Mouse (Mus musculus) adrenal gland, adult 8-10 months (tissue): ENCODE measurements at regions not wholly inside any gene's neighbourhood (a gene's known extent, or its start where the extent isn't known, plus 50 kb on each side); places are given as distances from the start of the nearest gene placed in this dataset.

Experiments used
- DNase-seq: peaks from one replicate; pipeline ENCODE4 v3.0.0; 2022

DNA sequence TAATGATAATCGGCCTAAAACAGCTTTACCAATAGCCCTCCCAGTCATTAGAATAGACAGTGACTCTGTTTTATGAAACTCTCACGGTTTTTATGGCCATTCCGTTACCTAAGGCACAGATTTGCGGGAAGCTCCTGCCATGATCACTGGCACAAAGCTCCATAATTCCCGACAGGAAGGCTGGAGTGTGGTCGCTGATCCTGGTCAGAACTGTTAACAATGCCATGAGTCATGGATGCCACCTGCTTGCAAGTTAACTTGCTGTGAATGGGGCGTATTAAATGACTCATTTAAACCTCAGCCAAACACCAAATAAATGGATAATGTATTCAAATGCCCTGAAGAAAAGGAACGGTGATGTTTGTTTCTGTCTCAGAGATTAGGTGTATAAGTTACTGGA lies 559.9 kb upstream of the Map3k7 start:
- DNase-seq: no peak

DNA sequence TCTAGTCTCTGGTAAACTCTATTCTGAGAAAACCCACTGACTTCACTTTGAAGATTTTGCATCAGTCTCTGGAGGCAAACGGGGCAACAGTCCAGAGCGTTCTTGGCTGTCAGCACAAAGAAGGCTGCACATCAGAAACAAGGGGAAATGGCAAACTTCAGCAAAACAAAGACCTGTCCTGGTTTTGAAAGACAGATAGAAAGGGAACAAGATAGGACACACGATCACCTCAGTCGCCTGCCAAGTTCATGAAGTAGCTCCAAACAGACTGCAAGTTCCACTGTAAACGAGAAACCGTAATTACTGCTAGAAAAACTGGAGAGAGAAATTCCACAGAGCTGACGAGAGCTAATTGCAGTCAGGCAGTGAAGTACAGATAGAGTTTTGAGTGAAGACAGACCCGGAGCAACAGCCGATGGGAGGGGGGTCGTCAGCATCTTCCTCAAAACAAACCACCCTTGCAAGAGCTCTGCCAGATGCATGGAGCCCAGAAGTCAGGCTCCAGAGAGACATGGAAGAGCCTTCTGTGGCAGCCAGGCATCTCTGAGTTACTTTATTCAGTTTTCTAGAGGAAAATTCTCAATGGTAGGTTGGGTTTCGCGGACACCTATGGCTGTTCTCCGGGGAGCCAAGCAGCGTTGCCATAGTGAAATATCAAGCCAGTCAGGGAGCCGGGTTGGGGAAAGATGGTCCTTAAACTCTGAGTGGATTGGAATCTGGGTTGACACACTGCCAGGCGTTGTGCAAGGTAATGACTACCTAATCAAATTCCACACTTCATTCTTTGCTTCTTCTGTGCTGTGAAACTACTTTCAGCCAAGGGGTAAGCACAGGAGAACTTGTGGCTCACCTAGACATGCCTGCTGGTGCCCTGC lies 558.8 kb upstream of the Map3k7 start:
- DNase-seq: no peak

DNA sequence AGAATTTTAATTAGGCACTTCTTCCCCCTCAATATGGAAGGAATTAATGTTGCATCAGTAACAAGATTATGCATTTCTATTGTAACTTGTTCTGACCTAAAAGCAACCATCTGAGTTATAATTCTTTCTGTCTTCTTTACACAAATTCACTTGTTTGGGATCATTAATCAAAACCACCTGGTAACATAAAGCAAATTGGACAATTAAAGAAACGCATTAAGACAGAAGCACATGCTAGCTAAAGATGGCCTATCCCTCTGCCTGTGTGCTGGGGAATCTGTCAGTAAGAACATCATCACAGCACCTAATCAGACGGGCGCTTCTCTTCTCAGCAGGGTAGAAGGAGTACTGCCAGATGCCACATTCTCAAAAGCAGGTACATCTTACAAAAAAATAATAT lies 553.7 kb upstream of the Map3k7 start:
- no peak for DNase-seq

DNA sequence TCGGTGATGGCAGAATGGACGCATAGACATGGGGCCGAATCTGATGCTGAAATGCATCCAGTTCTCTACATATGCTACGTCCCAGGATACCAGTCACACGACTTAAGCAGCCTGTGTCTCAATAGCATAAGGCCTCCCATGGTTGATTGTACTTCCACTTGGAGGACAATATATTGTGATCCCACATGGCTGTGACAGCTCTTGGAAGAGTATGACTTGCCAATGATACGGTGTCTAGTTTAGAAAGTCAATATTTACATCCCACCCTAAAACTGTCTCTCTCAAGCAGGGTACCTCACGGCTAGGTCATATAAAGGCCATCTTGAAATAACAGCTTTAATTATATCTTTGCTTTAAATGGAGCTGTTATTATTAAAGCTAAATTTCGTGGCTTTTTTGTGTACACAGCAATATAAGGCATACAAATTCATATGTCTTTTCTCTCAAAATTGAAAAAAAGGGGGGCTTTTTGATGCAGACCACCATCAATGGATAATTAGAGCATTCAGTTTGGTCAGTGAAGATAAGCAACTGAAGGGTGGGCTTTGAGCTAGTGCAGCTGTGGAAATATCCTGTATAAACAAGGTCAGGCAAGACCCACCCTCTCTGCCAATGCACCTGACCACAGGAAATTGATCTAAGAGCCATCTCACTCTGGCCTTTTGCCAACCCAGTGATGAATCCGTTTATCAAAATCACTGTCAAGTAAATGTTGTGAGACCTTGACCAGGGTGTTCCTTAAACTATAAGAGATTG lies 551.9 kb upstream of the Map3k7 start:
- no peak for DNase-seq

DNA sequence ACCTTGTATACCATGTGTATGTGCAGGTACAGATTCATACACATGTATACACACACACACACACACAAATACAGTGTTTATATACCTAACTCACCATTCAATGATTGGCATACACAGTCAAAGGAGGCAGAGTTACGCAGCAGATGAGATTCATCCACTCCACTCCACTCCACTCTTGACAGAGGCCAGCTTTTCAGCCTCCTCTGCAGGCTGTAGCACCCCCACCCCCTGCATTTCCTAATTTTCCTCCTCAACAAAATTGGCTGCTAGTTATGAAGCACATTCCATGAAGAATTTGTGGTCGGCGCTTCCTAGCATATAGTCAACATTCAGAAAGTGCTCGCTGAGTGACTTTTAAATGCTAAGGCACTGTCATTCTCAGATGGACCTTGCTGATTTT lies 546.7 kb upstream of the Map3k7 start:
- DNase-seq: no peak

DNA sequence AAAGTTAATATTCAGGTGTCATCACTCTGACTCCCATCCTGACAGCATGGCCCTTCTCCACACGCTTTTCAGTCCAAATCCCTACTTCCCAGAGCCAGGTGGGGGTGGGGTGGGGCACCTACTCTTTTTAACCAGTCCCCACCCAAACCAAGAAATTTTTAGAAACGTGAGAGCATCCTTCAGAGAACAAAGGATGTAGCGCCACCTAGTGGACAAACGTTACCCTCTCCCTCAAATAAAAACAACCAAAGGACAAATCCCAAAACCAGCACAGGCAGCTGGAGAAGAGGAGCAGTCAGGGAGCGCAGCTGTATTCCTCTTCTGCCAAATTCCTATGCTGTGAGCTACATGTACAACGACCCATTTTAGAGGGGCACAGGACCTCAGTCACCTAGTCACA lies 544.7 kb upstream of the Map3k7 start:
- no peak for DNase-seq

DNA sequence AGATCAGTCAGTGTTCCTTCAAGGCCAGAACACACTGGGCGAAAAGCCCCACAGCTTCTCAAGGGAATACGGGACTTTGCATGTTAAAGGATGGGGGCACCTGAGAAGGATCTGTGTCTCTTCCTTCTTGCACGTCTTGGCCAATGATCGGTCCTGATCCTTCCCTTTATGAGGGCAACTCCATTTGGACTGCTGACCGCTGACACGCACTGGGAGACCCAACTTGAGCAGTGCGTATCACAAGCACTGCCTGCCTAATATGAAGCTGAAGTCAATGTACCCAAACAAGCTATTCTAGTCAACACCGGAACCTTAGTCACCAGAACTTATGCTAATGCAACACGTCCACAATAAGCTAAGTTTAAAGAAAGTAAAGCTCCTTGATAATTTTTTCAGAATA lies 543.7 kb upstream of the Map3k7 start:
- DNase-seq: no peak

DNA sequence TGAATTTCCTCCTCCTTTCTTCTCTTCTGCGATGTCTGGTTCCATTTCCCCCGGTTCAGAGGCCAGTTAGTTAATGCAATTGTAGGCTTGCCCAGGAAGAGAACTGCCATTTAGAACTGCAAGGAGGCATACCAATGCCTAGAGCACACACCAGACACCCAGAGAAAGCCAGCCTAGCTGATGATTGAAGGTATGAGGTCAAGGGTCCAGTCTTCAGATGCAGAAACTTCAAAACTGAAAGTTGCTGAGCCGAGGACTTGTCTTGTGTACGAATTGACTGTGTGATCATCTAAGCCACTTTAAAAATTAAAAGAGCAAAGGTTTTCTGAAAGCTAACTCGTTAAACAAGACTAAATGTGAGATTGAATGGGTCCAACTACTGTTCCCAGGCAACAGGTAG lies 542.5 kb upstream of the Map3k7 start:
- no peak for DNase-seq

DNA sequence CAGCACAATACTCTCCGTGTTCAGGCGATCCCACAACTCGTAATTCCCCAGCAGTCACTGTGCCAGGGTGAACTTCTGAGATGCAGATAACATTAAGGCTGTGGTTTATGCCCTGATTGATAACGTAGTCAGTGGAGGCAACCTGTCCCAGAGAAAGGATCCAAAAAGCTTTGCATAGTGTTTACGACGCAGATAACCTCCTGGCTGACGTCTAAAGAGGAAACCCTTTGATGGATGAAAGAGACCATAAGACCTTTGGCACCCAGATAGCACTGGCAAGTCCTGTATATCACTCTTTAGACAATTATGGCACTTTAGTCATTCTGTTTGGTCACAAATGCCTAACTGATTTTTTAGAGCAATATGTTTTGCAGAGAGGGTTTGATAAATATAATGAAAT lies 538.8 kb upstream of the Map3k7 start:
- no peak for DNase-seq

DNA sequence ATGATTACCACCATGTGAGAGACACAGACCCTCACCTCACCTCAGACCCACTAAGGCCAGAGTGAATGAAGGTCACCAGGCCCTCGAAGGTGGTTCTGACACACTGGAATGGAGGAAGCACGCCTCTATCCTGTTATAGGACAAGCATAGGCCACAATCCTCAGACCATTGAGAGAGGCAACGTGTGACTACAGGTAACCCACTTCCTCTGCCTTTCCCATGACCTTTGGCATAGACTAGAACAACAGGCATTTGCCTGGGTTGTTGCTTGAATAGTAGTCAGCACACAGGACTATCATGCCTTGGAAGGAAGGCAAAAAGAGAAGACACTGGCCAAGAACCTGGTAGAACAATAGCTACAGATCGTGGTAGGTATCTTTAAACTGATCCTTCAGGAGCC lies 538.2 kb upstream of the Map3k7 start:
- no peak for DNase-seq

DNA sequence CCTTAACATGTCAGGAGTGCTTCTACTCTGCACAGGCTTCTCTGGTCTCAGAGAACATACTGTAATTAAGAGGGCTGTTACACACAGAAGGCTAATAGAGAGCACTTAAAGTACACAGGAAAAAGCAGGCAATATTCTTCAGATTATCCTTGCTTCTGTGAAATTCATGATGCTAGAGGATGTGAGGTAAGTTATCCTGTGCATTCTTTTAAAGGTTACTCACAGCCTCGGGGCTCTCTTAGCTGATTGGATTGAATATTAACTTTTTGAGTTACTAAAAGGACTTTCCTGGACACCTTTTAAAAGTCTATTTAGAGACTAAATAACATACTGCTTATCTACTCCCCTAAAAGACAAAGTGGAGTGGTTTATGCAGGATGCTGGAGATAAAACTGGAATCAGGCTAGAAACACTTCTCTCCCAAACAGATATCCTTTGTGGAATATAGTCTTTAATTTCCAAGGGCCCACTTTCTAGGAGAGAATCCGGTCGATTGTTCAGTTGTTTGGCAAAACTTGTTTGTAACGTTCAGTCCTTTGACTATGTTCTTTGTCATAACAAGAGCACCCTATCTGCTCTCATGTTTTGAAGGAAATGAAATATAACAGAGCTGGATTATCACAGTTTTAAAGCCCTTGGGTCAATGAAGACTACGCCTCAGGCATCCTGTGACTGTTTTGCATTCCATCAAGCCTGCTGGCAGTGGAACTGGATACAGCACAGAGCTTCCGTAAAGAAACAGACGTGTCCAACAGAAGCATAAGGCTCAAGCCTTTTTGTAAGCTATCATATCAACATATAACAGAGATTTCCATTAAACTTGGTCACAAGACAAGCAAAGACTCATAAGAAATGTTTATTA lies 537.5 kb upstream of the Map3k7 start:
- no peak for DNase-seq

DNA sequence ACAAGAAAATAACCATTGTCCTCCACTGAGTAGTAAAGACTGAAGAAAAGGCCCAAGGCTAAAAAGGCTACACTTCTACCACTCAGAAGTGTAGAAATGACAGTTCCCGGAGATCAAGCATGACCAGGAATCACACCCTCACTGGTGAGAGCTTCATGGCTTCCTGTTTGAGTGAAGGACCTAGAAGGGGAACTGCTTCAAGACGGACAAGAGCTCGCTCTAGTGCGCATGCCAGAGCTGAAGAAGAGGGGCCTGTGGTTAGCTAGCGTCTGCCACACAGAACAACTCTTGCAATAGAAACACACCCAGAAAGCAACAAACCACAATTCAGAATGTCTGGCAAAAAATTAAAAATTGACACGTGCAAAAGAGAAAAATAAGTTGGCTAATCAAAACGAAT lies 530.0 kb upstream of the Map3k7 start:
- no peak for DNase-seq

DNA sequence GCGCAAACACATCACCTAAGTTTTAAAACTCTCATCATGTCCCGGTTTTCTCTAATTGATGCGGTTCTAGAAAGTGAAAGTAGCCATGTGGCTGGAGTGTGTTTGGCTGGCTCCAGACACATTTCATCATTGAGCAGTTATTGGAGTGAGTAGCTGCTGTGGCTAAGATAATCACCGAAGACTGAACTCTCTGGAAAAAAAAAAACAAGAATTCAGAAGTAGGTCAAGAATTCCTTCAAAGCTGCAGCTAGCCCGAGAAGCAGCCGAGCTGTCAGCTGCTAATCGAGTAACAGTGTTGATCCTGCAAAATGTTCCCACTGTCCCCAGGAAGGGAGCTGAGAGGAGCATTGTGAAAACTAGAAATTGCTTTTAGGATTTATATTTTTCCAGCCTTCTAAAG lies 509.0 kb upstream of the Map3k7 start:
- no peak for DNase-seq

DNA sequence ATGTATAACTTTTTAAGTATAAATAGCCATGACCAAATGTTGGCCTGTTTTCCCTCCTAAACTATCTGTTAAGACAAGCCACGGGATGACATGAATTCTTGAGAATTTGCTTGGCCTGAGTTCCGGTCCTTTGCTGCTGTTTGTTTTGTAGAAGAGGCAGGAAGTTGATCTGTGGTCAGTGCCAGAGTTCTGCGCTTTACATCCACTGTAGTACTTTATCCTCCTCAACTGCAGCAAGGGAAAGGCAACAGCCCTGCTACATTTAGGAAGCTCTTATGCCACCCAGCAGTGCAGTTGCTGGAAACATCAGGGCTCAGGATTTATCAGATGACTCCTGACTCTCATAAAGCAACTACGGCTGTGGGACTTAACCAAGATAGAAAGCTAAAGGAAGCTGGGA lies 508.4 kb upstream of the Map3k7 start:
- DNase-seq: no peak

DNA sequence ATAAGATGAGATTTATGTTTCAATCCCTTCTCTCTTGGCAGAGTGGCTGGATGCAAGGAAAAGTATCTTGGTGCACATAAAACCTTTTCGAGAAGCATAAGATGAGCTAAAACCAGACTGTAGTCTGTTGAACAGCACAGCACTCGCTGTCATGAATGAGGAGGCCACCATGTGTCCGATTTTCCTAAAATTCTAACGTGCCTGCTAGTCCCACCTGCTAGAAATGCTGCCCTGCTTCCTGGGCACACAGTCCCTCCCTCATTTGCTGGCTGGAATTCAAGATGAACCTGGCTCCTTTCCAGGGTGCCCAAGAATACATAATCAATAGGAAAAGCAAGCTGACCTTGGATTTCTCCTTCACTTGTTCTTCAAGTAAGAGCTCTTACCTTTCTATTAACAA lies 501.4 kb upstream of the Map3k7 start:
- DNase-seq: no peak

DNA sequence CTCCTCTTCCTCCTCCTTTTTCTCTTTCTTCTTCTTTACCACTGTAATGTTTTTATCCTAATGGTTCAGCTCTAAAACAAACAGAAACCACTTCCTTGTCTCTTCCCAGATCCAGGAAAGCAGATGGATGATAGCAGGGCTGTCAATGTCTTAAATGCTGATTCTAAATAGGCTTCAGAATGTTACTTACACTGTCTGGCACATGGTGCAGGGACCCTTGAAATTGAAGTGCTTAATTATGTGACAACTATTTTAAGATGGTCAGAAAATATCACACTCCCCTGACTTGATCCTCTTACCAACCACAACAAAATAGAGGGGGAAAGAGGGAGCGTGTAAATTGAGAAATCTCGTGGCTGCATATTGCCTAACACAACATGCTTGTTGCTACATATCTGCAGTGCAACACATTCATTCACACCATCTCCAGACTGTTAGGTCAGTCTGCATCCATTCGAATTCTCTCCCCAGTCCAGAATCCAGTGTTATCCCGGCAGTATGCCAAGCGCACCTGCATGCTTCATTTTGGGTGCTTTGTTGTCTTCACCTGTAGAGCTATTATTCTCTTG lies 500.7 kb upstream of the Map3k7 start:
- no peak for DNase-seq

DNA sequence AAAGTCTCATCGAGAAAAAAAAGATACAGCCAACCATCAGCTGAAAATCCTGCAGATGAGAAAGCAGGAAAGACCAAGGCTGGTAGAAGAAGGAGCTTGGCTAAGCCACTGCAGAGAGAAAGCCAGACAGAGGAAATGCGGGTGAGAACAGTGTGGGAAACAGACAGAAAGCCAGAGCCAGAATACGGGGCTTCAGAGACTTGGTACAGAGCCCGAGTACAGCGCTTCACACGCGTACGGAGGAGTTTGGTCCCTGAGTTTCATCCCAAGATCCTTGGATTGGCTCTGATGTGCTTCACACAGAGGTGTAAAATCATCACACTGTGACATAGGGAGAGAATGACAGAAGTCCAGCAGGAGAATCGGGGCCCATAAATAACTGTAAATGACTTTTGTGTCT lies 495.6 kb upstream of the Map3k7 start:
- no peak for DNase-seq

DNA sequence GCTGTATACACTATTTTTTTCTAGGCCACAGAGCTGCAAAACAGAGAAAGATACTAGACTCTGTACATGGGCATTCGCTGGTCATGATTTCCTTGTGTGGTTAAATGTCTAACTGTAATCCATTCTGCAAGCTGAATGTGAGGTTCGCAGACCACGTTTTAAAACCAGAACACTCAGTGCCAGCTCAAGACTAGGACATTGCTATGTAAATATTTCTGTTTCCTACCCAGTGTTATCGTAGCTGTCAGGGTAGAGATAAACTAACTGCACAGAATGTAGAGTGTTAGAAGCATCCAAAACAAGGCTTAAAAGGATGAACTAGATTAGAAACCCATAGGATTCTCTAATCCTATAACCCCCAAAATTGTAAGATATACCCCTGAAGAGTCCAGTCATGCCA lies 494.1 kb upstream of the Map3k7 start:
- no peak for DNase-seq

DNA sequence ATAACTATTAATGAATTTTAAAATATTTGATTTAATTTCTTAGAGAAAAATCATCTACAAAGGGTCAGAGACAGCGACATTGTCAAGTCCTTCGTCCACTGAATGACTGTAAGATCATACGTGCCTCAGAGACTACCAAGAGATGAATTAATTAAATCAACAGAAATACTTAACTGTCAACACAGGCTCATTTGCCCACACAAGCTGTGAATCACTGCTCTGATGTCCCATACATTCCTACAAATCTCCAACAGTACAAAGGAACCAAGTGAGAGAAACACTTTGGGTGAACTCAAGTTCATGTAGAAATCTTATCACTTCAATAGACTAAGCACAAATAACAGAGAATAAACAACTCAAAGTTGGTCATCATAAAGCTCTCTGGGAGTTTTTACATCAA lies 471.4 kb upstream of the Map3k7 start:
- DNase-seq: no peak

DNA sequence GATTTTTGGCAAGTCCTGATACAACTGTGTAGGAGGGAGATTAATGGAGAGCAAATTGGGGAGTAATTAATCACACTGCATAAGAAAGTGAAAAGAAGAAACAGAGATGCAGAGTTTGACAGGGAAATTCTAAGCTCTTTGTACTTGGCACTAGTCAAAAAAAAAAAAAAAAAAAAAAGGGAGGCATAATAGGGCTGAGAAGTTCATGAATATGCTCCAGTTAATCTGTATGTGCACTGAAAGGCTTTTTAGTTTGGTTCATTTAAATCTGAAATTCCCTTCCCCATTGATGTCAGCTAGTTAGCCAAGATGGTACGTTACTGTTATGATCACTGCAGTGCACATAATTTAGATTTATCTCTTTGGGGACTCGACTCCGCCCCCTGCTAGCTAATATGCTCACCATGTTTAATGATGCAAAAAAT lies 470.8 kb upstream of the Map3k7 start:
- DNase-seq: no peak

DNA sequence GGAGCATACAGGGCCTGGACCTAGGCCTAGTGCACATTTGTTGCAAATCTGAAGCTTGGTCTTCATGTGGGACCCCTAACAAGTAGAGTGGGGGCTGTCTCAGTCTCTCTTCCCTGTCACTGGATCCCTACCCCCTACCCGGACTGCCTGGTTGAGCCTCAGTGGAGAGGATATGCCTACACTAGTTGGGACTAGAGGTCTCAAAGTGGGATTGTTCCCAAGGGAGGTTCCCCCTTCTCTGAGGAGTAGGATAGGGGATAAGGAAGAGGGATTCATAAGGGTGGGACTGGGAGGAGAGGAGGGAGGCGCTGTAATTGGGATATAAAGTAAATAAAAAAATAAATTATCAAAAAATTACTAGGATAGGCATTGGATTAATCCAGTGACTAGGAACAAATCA lies 464.0 kb upstream of the Map3k7 start:
- no peak for DNase-seq

DNA sequence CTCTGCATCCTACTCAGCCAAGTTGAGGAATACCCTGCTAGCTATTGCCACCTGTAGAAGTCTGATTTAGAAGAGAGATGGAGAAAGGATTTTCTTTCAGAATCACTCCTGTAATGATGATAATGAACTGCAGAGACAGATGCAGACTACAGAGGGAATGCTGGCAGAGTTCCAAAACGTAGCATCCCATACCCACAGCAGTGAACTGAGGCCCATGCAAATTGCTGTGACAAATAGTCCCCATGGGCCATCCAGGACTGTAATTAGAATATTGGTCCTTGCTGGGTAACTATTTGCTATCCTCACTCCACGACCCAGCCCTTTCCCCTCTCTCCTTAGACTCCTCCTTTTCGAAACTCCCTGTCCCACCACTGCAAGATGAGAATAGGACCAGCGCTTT lies 463.5 kb upstream of the Map3k7 start:
- no peak for DNase-seq
